In the genomic region with DNA sequence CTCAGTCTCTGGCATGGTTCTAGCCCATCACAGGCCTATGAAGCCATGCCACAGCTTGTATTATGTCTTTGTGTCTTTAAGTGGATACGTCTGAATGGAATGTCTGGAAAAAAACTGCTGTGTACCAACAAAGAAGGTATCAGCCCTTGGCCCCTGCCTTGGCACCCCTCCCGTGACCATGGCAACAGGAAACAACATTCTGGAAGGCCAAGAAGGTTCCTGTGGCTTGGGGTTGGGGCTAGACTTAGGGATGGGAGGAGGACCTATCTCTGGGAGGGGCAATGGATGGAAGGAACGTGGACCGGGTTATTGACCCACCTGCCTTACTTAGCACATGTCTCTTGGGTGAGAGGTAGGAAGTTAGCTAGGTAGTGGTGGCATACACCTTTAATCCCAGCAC, we compare ENCODE assay signal across 13 mouse cellular contexts. TPM values are rescaled to one million over a fixed set of nuclear protein-coding genes. Genes with fewer than 3 reads are reported as not detected.
DNase-seq lines count a peak whose midpoint lies in the region; ATAC-seq lines count a peak whose summit lies in the region.
"Had no signal": no experiment of that assay in that cellular context is flagged by ENCODE, and none has a peak within 500 bp of the region (broad histone marks: within the 10 kb centered on the region; RNA-seq: fewer than 3 reads in every experiment).

No protein-coding gene starts in this region.

- peak; percentile 16 for DNase-seq in cerebellum, adult 9-11 months
- DNase-seq in cerebellum, adult 9-10 months: no peak
- DNase-seq in kidney, postnatal 14 days: peak; percentile 59
- DNase-seq in NIH3T3 (ENCODE audit: low read depth): peak; percentile 56
- DNase-seq in lung, postnatal 14 days: peak; percentile 57
- DNase-seq in T-cell, adult 2 months (ENCODE audit: low spot score): no peak
- DNase-seq in limb, embryonic 10.5 days (ENCODE audit: low spot score): no peak
- DNase-seq: cerebellum, adult 11-12 months; forebrain, postnatal 0 days; gastrocnemius, postnatal 25 days; right cerebral cortex, postnatal 14 days had no signal

- no peak overlapping the region for H3K4me2 ChIP-seq in kidney, embryonic 16.5 days (replicated peaks; ENCODE audit: low read depth, low read length)
- H3K4me2 ChIP-seq: limb, embryonic 12.5 days had no signal

- H3K4me1 ChIP-seq in kidney, embryonic 16.5 days (ENCODE audit: insufficient read depth, low read length): peaks cover 51% of the 10 kb centered on the region
- H3K4me1 ChIP-seq in limb, embryonic 10.5 days: peaks cover 28% of the 10 kb centered on the region

- H3K27me3 ChIP-seq in kidney, embryonic 16.5 days (ENCODE audit: insufficient read depth, low read length): no peaks in the 10 kb centered on the region; the same call in 1 of the 2 replicates
- peaks cover 91% of the 10 kb centered on the region for H3K27me3 ChIP-seq in limb, embryonic 10.5 days (ENCODE audit: low read depth, poor library complexity, severe bottlenecking)

- no peaks in the 10 kb centered on the region for H3K9me3 ChIP-seq in kidney, embryonic 16.5 days (ENCODE audit: low read length)
- no peaks in the 10 kb centered on the region for H3K9me3 ChIP-seq in limb, embryonic 10.5 days (replicated peaks)
- H3K9me3 ChIP-seq: limb, embryonic 12.5 days had no signal

- H3K9ac ChIP-seq in kidney, embryonic 16.5 days (replicated peaks; ENCODE audit: low read length): no peak overlapping the region
- H3K9ac ChIP-seq: forebrain, postnatal 0 days; limb, embryonic 12.5 days had no signal

- WGBS in kidney, embryonic 16.5 days: 81% methylated on average over 4 of the region's 4 CpGs
- 77% methylated on average over 4 of the region's 4 CpGs for WGBS in limb, embryonic 10.5 days

- no peak overlapping the region for H3K4me3 ChIP-seq in kidney, embryonic 16.5 days (ENCODE audit: low read length)
- no peak overlapping the region for H3K4me3 ChIP-seq in limb, embryonic 10.5 days
- H3K4me3 ChIP-seq: limb, embryonic 12.5 days had no signal

- H3K27ac ChIP-seq in kidney, embryonic 16.5 days (ENCODE audit: low read length): no peak overlapping the region
- H3K27ac ChIP-seq in limb, embryonic 10.5 days: no peak overlapping the region
- H3K27ac ChIP-seq: limb, embryonic 12.5 days had no signal

- H3K36me3 ChIP-seq in kidney, embryonic 16.5 days (ENCODE audit: insufficient read depth, low read length): peaks cover 8% of the 10 kb centered on the region; the same call in 1 of the 2 replicates
- H3K36me3 ChIP-seq in limb, embryonic 10.5 days: 0 out of 2 replicates have a peak, but pooled peaks cover 2% of the 10 kb centered on the region
- H3K36me3 ChIP-seq: limb, embryonic 12.5 days had no signal

- no peak for ATAC-seq in kidney, embryonic 16.5 days (ENCODE audit: low FRiP score, low TSS enrichment)
- ATAC-seq: forebrain, postnatal 0 days had no signal

RNA-seq across cellular contexts. Expression of a gene that starts 3.2 kb away (rescaled TPM):
- polyA plus RNA-seq in kidney, embryonic 16.5 days (2015; fragmentation: Nextera tagmentation; extraction: Ambion mirVana): 270 and 293 TPM in 2 replicates
- 48.7 and 61.0 TPM in 2 replicates for polyA plus RNA-seq in limb, embryonic 10.5 days (2016; fragmentation: Nextera tagmentation; extraction: Ambion mirVana)

RNA-seq across cellular contexts. Expression of a gene that starts 6.9 kb away (rescaled TPM):
- 38.2 and 45.5 TPM in 2 replicates for polyA plus RNA-seq in kidney, embryonic 16.5 days (2015; fragmentation: Nextera tagmentation; extraction: Ambion mirVana)
- 49.4 and 60.2 TPM in 2 replicates for polyA plus RNA-seq in limb, embryonic 10.5 days (2016; fragmentation: Nextera tagmentation; extraction: Ambion mirVana)

RNA-seq across cellular contexts. Expression of a gene that starts 9.3 kb away (rescaled TPM):
- polyA plus RNA-seq in kidney, embryonic 16.5 days (2015; fragmentation: Nextera tagmentation; extraction: Ambion mirVana): 244 and 263 TPM in 2 replicates
- 58.8 and 63.8 TPM in 2 replicates for polyA plus RNA-seq in limb, embryonic 10.5 days (2016; fragmentation: Nextera tagmentation; extraction: Ambion mirVana)

RNA-seq across cellular contexts. Expression of a gene that starts 36.4 kb away (rescaled TPM):
- polyA plus RNA-seq in kidney, embryonic 16.5 days (2015; fragmentation: Nextera tagmentation; extraction: Ambion mirVana): 8.6 and 10.9 TPM in 2 replicates
- 12.3 and 15.7 TPM in 2 replicates for polyA plus RNA-seq in limb, embryonic 10.5 days (2016; fragmentation: Nextera tagmentation; extraction: Ambion mirVana)

RNA-seq across cellular contexts. Expression of a gene that starts 51.3 kb away (rescaled TPM):
- polyA plus RNA-seq in kidney, embryonic 16.5 days (2015; fragmentation: Nextera tagmentation; extraction: Ambion mirVana): 15.4 and 15.9 TPM in 2 replicates
- 22.9 and 25.9 TPM in 2 replicates for polyA plus RNA-seq in limb, embryonic 10.5 days (2016; fragmentation: Nextera tagmentation; extraction: Ambion mirVana)

Comparison
In these comparisons a context has a peak if more than half of its experiments do, and no peak if none do; other contexts are left out.
1. DNase-seq: peak in cerebellum, adult 9-11 months (single experiment), kidney, postnatal 14 days (single experiment), NIH3T3 (single experiment) and lung, postnatal 14 days (single experiment); none in cerebellum, adult 9-10 months (single experiment), T-cell, adult 2 months (single experiment) and limb, embryonic 10.5 days (single experiment).